ENCODE assay signal across 14 mouse cellular contexts in genomic region chr8:109750274-109750673, GRCm38 (mm10). TPM values are rescaled to one million over a fixed set of nuclear protein-coding genes. Genes with fewer than 3 reads are reported as not detected.
A peak's percentile ranks its signal among the peaks of the same experiment; 100 is the strongest.
DNase-seq lines count a peak whose midpoint lies in the region; ATAC-seq and TF ChIP-seq lines count a peak whose summit lies in the region.
"Had no signal": no experiment of that assay in that cellular context is flagged by ENCODE, and none has a peak within 500 bp of the region (broad histone marks: within the 10 kb centered on the region; RNA-seq: fewer than 3 reads in every experiment).

No protein-coding gene starts in this region.

- H3K9ac ChIP-seq in kidney, postnatal 0 days (ENCODE audit: low read depth, low read length), result no peak overlapping the region
- H3K9ac ChIP-seq in kidney, embryonic 14.5 days (ENCODE audit: low read depth, low read length), result no peak overlapping the region
- H3K9ac ChIP-seq in hindbrain, embryonic 11.5 days (ENCODE audit: low read depth, low read length), result no peak overlapping the region
- H3K9ac ChIP-seq in heart, embryonic 12.5 days, result no peak overlapping the region
- H3K9ac ChIP-seq: liver, embryonic 13.5 days; midbrain, embryonic 13.5 days; neural tube, embryonic 12.5 days had no signal

- H3K4me1 ChIP-seq in kidney, postnatal 0 days (replicated peaks; ENCODE audit: insufficient read depth, low read length), result no peaks in the 10 kb centered on the region
- H3K4me1 ChIP-seq in kidney, embryonic 14.5 days (ENCODE audit: control insufficient read depth, insufficient read depth, low read length), result no peaks in the 10 kb centered on the region
- H3K4me1 ChIP-seq in megakaryocyte, embryonic 14.5 days, result peaks cover 31% of the 10 kb centered on the region
- H3K4me1 ChIP-seq in hindbrain, embryonic 11.5 days (replicated peaks; ENCODE audit: control insufficient read depth, insufficient read depth, low read length), result no peaks in the 10 kb centered on the region
- H3K4me1 ChIP-seq in heart, embryonic 12.5 days (replicated peaks), result no peaks in the 10 kb centered on the region
- H3K4me1 ChIP-seq: forebrain, embryonic 10.5 days; liver, embryonic 13.5 days; midbrain, embryonic 13.5 days; neural tube, embryonic 12.5 days had no signal

- no peaks in the 10 kb centered on the region for H3K27me3 ChIP-seq in kidney, postnatal 0 days (ENCODE audit: insufficient read depth, low read length)
- no peaks in the 10 kb centered on the region for H3K27me3 ChIP-seq in kidney, embryonic 14.5 days (ENCODE audit: control insufficient read depth, insufficient read depth, low read length)
- no peaks in the 10 kb centered on the region for H3K27me3 ChIP-seq in megakaryocyte, embryonic 14.5 days (replicated peaks)
- no peaks in the 10 kb centered on the region for H3K27me3 ChIP-seq in hindbrain, embryonic 11.5 days (ENCODE audit: control insufficient read depth, insufficient read depth, low read length)
- no peaks in the 10 kb centered on the region for H3K27me3 ChIP-seq in heart, embryonic 12.5 days (replicated peaks)
- H3K27me3 ChIP-seq: liver, embryonic 13.5 days; midbrain, embryonic 13.5 days; neural tube, embryonic 12.5 days had no signal

- ATAC-seq in kidney, postnatal 0 days (replicated peaks; ENCODE audit: low FRiP score, low read depth), result no peak
- ATAC-seq in kidney, embryonic 14.5 days (ENCODE audit: low FRiP score, low TSS enrichment), result no peak
- no peak for ATAC-seq in hindbrain, embryonic 11.5 days (ENCODE audit: low FRiP score)
- no peak for ATAC-seq in heart, embryonic 12.5 days (ENCODE audit: insufficient number of reproducible peaks, low FRiP score)
- ATAC-seq: midbrain, embryonic 13.5 days had no signal

- H3K9me3 ChIP-seq in kidney, postnatal 0 days (replicated peaks; ENCODE audit: low read length), result no peaks in the 10 kb centered on the region
- no peaks in the 10 kb centered on the region for H3K9me3 ChIP-seq in kidney, embryonic 14.5 days (ENCODE audit: control insufficient read depth, low read length)
- 0 out of 2 replicates have a peak, but pooled peaks cover 3% of the 10 kb centered on the region for H3K9me3 ChIP-seq in megakaryocyte, embryonic 14.5 days
- H3K9me3 ChIP-seq in hindbrain, embryonic 11.5 days (ENCODE audit: control insufficient read depth, low read length), result no peaks in the 10 kb centered on the region
- no peaks in the 10 kb centered on the region for H3K9me3 ChIP-seq in heart, embryonic 12.5 days (replicated peaks)
- H3K9me3 ChIP-seq: forebrain, embryonic 10.5 days; liver, embryonic 13.5 days; midbrain, embryonic 13.5 days; neural tube, embryonic 12.5 days had no signal

- peak; percentile 55 for DNase-seq in kidney, postnatal 0 days (ENCODE audit: low spot score)
- peak; percentile 27 for DNase-seq in R1 (ENCODE audit: low read depth, low spot score)
- DNase-seq in fibroblast of lung, adult 2 months (ENCODE audit: low read depth), result peak; percentile 43
- no peak for DNase-seq in hindbrain, embryonic 11.5 days (ENCODE audit: low spot score)
- no peak for DNase-seq in urinary bladder, postnatal 10 days (ENCODE audit: low spot score)
- DNase-seq: cerebellum, adult 9-11 months; gastrocnemius, postnatal 10 days had no signal

- TF ChIP-seq CTCF in kidney, postnatal 0 days (IDR thresholded peaks at IDR 0.05; ENCODE audit: low read depth), result no peak

- no peak overlapping the region for H3K4me3 ChIP-seq in kidney, postnatal 0 days (replicated peaks; ENCODE audit: low read depth, low read length)
- no peak overlapping the region for H3K4me3 ChIP-seq in kidney, embryonic 14.5 days (ENCODE audit: low read length)
- peak overlapping the region; percentile 80 for H3K4me3 ChIP-seq in megakaryocyte, embryonic 14.5 days (replicated peaks)
- H3K4me3 ChIP-seq in hindbrain, embryonic 11.5 days (ENCODE audit: low read depth, low read length), result no peak overlapping the region
- H3K4me3 ChIP-seq in heart, embryonic 12.5 days, result no peak overlapping the region
- H3K4me3 ChIP-seq: forebrain, embryonic 10.5 days; liver, embryonic 13.5 days; midbrain, embryonic 13.5 days; neural tube, embryonic 12.5 days had no signal

- no peak overlapping the region for H3K27ac ChIP-seq in kidney, postnatal 0 days
- H3K27ac ChIP-seq in kidney, embryonic 14.5 days (ENCODE audit: low read depth, low read length), result no peak overlapping the region
- no peak overlapping the region for H3K27ac ChIP-seq in hindbrain, embryonic 11.5 days (ENCODE audit: low read depth, low read length)
- H3K27ac ChIP-seq in heart, embryonic 12.5 days (ENCODE audit: poor library complexity, severe bottlenecking), result no peak overlapping the region
- H3K27ac ChIP-seq: forebrain, embryonic 10.5 days; liver, embryonic 13.5 days; midbrain, embryonic 13.5 days; neural tube, embryonic 12.5 days had no signal

- no peak overlapping the region for H3K4me2 ChIP-seq in kidney, postnatal 0 days (ENCODE audit: low read length)
- no peak overlapping the region for H3K4me2 ChIP-seq in kidney, embryonic 14.5 days (replicated peaks; ENCODE audit: low read depth, low read length)
- H3K4me2 ChIP-seq in hindbrain, embryonic 11.5 days (replicated peaks; ENCODE audit: low read depth, low read length), result no peak overlapping the region
- no peak overlapping the region for H3K4me2 ChIP-seq in heart, embryonic 12.5 days
- H3K4me2 ChIP-seq: liver, embryonic 13.5 days; midbrain, embryonic 13.5 days; neural tube, embryonic 12.5 days had no signal

- H3K36me3 ChIP-seq in kidney, postnatal 0 days (ENCODE audit: insufficient read depth, low read length), result no peaks in the 10 kb centered on the region
- no peaks in the 10 kb centered on the region for H3K36me3 ChIP-seq in kidney, embryonic 14.5 days (ENCODE audit: control insufficient read depth, insufficient read depth, low read length)
- no peaks in the 10 kb centered on the region for H3K36me3 ChIP-seq in megakaryocyte, embryonic 14.5 days (replicated peaks; ENCODE audit: low read length)
- H3K36me3 ChIP-seq in hindbrain, embryonic 11.5 days (ENCODE audit: control insufficient read depth, insufficient read depth, low read length), result no peaks in the 10 kb centered on the region
- no peaks in the 10 kb centered on the region for H3K36me3 ChIP-seq in heart, embryonic 12.5 days
- H3K36me3 ChIP-seq: forebrain, embryonic 10.5 days; liver, embryonic 13.5 days; midbrain, embryonic 13.5 days; neural tube, embryonic 12.5 days had no signal

- 39% methylated on average over 5 of the region's 5 CpGs for WGBS in kidney, postnatal 0 days
- WGBS in kidney, embryonic 14.5 days, result 42% methylated on average over 5 of the region's 5 CpGs
- 78% methylated on average over 5 of the region's 5 CpGs for WGBS in hindbrain, embryonic 11.5 days
- WGBS in heart, embryonic 12.5 days, result 49% methylated on average over 5 of the region's 5 CpGs

RNA-seq across cellular contexts. Expression of gene Atxn1l, which starts 12.7 kb away (rescaled TPM):
- polyA plus RNA-seq in kidney, postnatal 0 days (2015; fragmentation: Nextera tagmentation; extraction: Ambion mirVana), result 4.5 and 4.8 TPM in 2 replicates
- polyA plus RNA-seq in kidney, embryonic 14.5 days (2014; fragmentation: Nextera tagmentation; extraction: Ambion mirVana), result 5.4 and 5.6 TPM in 2 replicates
- polyA plus RNA-seq in megakaryocyte, embryonic 14.5 days (2012; ENCODE audit: insufficient read depth, low replicate concordance), result 1.5 and 6.3 TPM in 2 replicates
- 5.9 and 6.0 TPM in 2 replicates for polyA plus RNA-seq in hindbrain, embryonic 11.5 days (2014; fragmentation: Nextera tagmentation; extraction: Ambion mirVana)
- 8.1 and 8.8 TPM in 2 replicates for polyA plus RNA-seq in heart, embryonic 12.5 days (2016; fragmentation: Nextera tagmentation; extraction: Ambion mirVana)

RNA-seq across cellular contexts. Expression of gene Ap1g1, which starts 28.1 kb away (rescaled TPM):
- 36.0 and 38.2 TPM in 2 replicates for polyA plus RNA-seq in kidney, postnatal 0 days (2015; fragmentation: Nextera tagmentation; extraction: Ambion mirVana)
- polyA plus RNA-seq in kidney, embryonic 14.5 days (2014; fragmentation: Nextera tagmentation; extraction: Ambion mirVana), result 25.3 and 38.8 TPM in 2 replicates
- 2.4 and 6.2 TPM in 2 replicates for polyA plus RNA-seq in megakaryocyte, embryonic 14.5 days (2012; ENCODE audit: insufficient read depth, low replicate concordance)
- 33.8 and 44.4 TPM in 2 replicates for polyA plus RNA-seq in hindbrain, embryonic 11.5 days (2014; fragmentation: Nextera tagmentation; extraction: Ambion mirVana)
- polyA plus RNA-seq in heart, embryonic 12.5 days (2016; fragmentation: Nextera tagmentation; extraction: Ambion mirVana), result 44.8 and 46.7 TPM in 2 replicates

RNA-seq across cellular contexts. Expression of gene Zfp821, which starts 44.9 kb away (rescaled TPM):
- polyA plus RNA-seq in kidney, postnatal 0 days (2015; fragmentation: Nextera tagmentation; extraction: Ambion mirVana), result 21.9 and 22.2 TPM in 2 replicates
- 29.0 and 36.2 TPM in 2 replicates for polyA plus RNA-seq in kidney, embryonic 14.5 days (2014; fragmentation: Nextera tagmentation; extraction: Ambion mirVana)
- 2.4 and 4.7 TPM in 2 replicates for polyA plus RNA-seq in megakaryocyte, embryonic 14.5 days (2012; ENCODE audit: insufficient read depth, low replicate concordance)
- 53.0 and 59.1 TPM in 2 replicates for polyA plus RNA-seq in hindbrain, embryonic 11.5 days (2014; fragmentation: Nextera tagmentation; extraction: Ambion mirVana)
- 25.0 and 26.9 TPM in 2 replicates for polyA plus RNA-seq in heart, embryonic 12.5 days (2016; fragmentation: Nextera tagmentation; extraction: Ambion mirVana)

RNA-seq across cellular contexts. Expression of gene Ist1, which starts 57.2 kb away (rescaled TPM):
- polyA plus RNA-seq in kidney, postnatal 0 days (2015; fragmentation: Nextera tagmentation; extraction: Ambion mirVana), result 123 and 134 TPM in 2 replicates
- 115 and 143 TPM in 2 replicates for polyA plus RNA-seq in kidney, embryonic 14.5 days (2014; fragmentation: Nextera tagmentation; extraction: Ambion mirVana)
- 11.1 and 15.2 TPM in 2 replicates for polyA plus RNA-seq in megakaryocyte, embryonic 14.5 days (2012; ENCODE audit: insufficient read depth, low replicate concordance)
- 199 TPM in 2 replicates for polyA plus RNA-seq in hindbrain, embryonic 11.5 days (2014; fragmentation: Nextera tagmentation; extraction: Ambion mirVana)
- polyA plus RNA-seq in heart, embryonic 12.5 days (2016; fragmentation: Nextera tagmentation; extraction: Ambion mirVana), result 92.8 and 96.2 TPM in 2 replicates

Comparison
In these comparisons a context has a peak if more than half of its experiments do, and no peak if none do; other contexts are left out.
1. DNase-seq: peak in kidney, postnatal 0 days (single experiment), R1 (single experiment) and fibroblast of lung, adult 2 months (single experiment); none in hindbrain, embryonic 11.5 days (single experiment) and urinary bladder, postnatal 10 days (single experiment).